Mouse (Mus musculus): Measurements from ENCODE around the gene Pawr. TPM values are rescaled to one million over a fixed set of nuclear protein-coding genes. Genes with fewer than 3 reads are reported as not detected.
"Not testable (repeated sequence)": the region's sequence is repeated elsewhere in the genome, so short reads cannot be mapped to it uniquely, and the experiment has no call there.

The Pawr gene
- polyA plus RNA-seq, 1 experiment, result 3.9 TPM

DNA sequence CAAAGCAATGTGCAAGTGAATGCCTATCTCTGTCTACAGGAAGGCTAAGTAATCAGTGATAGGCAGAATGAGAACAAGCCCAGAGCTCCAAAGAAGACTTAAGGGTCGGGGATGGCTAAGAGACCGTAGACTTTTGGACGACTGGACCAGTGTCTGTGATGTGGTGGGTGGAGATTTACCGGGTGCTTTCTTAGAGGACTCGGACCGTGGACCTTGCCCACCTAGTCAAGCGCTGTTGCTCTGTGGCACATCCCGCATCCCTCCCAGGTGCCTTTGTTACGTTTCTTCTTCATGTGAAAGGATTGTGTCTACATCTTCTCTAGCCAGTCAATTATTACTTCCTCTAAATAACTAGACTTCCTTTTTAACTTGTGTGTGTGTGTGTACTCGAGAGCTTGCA lies 98.6 kb downstream of the Pawr start:
- DNase-seq (ENCODE audit: extremely low spot score in 1 of 2, low spot score in 1 of 2), result no peak

DNA sequence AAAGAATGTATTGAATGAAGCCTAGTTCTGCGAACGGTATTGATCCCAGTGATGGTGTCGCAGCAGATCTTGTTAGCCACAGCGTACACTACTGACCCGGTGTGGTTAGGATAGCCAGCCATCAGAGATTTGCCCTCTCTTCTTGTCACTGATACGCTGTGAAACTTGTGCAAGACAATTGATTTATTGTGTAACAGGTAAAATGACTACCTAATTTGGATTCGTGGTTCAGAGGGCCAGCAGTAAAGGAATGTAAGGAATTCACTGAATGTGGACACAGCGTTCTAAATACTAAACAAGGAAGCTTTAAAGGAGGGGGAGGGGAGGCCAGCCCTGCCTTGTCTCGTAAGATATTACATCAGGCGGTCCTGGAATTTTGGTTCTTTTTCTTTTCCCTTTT lies 100.3 kb downstream of the Pawr start:
- DNase-seq (ENCODE audit: extremely low spot score in 1 of 2, low spot score in 1 of 2), result no peak

DNA sequence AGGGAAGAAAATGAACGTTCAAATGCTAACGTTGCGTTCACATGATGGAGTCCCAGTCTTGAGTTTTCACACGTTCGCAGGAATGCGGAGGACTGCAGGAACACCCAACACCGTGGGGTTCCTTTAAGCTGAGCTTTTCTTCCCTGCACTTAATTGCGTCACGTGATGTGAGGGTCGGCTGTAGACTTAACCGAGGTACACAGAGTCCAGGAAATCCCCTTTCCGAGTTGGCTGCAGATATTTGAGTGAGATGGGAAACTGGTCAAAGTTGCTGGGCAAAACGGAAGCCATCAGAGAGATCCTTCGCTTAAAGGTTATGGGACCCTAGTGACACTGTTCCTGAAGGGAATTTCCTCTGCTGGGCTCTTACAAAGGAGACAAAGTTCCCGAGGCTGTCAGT lies 102.1 kb downstream of the Pawr start:
- no peak for DNase-seq (ENCODE audit: extremely low spot score in 1 of 2, low spot score in 1 of 2)

DNA sequence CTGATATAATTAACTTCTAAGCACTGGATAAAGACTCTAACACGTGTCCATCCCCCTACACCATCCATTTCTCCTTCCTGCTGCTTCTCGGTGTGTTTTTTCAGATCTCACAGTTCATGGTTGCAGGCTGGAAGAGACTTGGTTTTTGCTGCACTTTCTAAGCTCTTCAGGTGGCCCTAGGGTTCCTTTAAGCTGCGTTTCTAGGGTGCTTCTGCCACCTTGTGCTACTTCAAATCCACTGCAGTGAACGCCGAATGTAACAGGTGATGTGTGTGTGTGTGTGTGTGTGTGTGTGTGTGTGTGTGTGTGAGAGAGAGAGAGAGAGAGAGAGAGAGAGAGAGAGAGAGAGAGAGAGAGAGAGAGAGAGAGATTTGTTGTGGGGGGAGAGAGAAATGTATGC lies 103.7 kb downstream of the Pawr start:
- peak in 1 of 2 experiments; percentile 54 for DNase-seq (ENCODE audit: extremely low spot score in 1 of 2, low spot score in 1 of 2)

DNA sequence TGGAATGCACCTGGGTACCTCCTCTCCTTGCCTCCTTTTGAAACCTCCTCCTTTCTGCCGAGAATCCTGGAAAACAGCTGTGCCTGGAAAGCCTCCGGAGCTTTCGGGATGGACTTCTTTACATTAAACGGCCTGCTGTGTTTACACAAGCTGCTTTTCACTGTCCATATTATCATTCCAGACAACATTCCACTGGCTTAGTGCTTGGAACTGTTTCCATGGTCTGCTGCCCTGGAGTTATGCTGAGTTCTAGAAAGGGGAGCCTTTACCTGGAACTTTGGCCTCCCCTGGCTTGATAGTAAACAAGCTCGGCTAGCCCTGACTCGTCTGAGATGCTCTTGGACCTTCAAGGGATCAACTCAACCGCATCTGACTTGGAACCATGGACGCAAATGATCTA lies 104.4 kb downstream of the Pawr start:
- DNase-seq (ENCODE audit: extremely low spot score in 1 of 2, low spot score in 1 of 2), result no peak

DNA sequence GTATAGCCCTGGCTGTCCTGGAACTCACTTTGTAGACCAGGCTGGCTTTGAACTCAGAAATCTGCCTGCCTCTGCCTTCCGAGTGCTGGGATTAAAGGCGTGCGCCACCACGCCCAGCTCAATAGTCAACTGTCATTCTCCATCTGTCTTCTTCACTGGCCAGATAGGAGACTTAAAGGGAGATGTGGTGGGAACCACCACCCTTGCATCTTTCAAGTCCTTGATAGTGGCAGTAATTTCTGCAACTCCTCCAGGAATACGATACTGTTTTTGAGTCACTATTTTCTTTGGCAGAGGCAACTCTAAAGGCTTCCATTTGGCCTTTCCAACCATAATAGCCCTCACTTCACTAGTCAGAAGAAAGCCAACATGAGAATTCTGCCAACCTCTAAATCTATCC lies 108.3 kb downstream of the Pawr start:
- DNase-seq (ENCODE audit: extremely low spot score in 1 of 2, low spot score in 1 of 2), result not testable (repeated sequence)

DNA sequence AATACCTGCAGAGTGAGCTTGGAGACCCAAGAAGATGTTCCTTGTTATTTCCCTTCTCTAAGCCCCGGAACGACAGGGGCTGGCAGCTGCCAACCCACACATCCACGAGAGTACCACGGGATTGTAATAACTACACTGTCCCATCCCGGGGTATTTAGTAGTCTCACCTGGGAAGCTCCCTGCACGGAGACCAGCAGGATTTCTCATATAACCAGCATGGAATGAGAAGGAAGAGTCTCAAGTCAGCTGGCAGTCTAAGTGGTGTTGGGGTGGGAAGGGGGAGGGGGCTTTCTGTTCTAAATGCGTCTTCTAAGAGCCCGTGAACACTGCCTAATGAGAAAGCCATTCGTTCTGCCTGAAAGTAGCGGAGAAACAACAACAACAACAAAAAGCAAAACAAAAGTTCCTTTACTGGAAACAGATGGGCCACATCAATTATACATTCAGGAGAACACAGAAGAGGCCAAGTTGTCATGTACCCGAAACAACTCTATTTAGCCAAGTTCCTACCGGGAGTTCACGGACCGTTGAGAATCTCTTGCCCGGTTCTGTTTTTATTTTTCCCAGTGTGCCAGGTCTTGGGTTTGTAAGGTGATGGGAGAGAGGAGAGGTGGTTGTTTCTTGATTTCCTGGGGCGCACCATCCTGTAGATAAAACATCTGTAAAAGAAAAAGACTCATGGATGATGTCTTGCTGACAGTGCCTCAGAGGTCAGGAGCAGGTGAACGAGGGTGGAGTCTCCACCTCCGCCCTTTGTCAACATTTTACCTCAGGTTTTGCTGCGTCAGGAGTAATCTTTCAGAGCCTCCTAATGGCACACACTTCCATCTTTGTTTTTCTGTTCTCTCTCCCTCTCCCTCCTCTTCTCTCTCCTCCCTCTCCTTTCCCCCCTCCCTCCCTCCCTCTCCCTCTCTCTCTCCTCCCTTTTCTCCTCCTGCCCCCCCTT lies 112.3 kb downstream of the Pawr start:
- DNase-seq (ENCODE audit: extremely low spot score in 1 of 2, low spot score in 1 of 2), result no peak

DNA sequence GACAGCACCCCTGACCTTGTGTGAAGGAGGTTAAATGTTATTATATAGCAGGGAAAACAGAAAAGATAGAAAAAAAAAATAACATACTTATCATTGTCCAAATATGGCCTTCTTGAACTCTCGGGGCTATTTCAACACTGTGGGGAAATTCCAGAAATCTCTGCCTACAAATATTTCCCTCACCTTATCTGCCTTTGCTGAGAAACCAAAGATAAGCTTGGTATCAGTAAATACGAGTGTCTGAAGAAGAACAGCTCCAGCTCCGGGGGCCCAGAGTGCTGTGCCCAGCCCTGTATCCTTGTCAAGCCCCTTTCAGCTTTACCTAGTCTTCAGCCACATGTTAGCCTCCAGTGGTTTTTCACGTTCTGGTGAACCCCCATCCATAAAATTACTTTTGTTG lies 113.2 kb downstream of the Pawr start:
- no peak for DNase-seq (ENCODE audit: extremely low spot score in 1 of 2, low spot score in 1 of 2)

DNA sequence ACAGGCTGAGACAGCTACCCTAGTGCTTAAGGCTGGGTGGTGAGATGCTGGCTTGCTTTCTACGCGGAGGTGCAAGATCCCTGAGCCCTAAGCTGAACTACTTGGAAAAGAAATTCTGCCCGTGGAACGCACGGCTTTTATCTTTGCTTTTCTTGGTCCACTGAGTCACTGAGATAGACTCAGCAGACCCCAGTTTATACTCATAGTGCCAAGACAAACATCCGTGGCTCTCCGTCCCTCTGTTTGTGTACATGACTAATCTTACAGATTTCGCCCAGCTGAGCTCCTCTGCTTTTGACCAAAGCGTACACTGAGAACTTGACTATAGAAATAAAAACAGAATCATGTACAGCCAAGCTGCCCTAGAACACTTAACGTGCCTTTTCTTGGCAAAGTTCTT lies 113.7 kb downstream of the Pawr start:
- DNase-seq (ENCODE audit: extremely low spot score in 1 of 2, low spot score in 1 of 2), result no peak

DNA sequence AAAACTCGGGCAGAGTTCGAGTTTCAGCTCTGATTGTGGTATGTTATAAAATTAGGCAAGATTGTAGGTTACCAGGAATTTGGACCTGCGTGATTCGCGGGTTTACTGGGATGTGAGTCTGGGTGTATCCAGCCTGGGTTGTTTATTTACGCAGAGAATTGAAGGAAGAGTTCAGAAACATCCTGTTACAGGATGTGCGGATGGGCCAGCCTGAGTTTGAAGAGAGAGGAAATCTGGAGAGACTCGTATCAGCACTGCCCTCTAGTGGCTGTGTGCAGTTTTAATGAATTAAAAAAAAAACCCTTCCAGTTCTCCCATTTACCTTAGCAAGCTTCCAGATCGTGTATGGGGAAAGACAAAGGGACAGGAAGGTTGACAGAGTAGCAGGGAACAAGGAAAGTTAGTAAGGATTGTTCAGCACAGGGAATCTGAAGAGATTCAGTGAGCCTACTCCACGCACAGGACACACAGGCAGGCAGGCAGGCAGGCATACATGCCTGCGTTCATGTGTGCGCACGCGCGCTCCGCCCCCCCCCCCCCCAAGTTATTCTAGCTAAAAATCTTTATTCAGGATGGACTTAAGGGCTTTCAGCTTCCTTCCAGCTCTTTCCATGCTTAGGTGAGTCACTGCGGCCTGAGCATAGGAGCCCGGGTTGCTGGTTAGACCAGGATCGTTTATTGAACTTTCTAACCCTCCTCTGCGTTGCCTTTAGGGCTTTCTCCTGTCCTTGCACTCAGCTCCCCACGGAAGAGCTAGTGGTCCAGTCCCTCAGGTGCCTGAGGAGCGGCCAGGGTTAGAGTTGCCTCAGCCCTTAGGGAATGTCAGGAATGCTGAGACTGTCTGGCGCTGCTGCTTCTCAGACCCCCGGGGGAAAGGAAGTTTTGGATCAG lies 114.4 kb downstream of the Pawr start:
- peak in 1 of 2 experiments; percentile 76 for DNase-seq (ENCODE audit: extremely low spot score in 1 of 2, low spot score in 1 of 2)

DNA sequence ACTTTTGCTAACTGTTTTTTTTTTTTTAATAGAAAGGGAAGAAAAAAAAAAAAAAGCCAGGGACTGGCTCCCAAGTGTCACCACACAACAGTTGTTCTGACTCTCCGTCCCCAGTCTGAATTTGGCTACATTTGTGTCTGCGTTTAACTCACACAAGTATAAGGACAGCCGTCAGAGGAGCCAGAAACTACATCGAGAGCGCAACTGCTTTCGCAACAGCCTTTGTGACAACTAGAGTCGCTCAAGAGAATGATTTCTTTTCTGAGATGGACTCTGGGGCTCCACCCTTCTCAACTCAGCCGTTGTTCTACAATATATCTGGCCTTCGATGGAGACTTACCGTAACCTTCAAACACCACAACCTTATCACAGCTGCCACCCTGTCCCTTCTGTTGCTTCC lies 115.3 kb downstream of the Pawr start:
- DNase-seq (ENCODE audit: extremely low spot score in 1 of 2, low spot score in 1 of 2), result no peak

DNA sequence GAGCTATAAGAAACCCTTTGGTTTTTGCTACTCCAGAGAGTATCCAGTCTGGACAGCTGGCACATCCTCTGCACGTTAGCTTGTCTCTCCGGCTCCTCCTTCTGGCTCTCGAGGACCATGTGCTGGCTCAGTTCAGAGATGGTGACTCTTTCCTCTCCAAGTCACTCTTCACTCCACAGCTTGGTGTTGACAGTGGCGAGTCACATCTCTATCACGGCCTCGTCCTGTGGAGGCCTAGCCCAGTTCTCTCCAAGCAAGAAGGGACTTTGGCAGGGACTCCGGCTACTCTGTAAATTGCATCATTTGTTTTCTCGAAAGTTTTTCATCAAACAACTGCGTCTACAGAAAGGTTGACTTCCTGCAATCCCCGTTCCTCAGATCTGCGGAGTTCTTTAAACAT lies 116.5 kb downstream of the Pawr start:
- no peak for DNase-seq (ENCODE audit: extremely low spot score in 1 of 2, low spot score in 1 of 2)

DNA sequence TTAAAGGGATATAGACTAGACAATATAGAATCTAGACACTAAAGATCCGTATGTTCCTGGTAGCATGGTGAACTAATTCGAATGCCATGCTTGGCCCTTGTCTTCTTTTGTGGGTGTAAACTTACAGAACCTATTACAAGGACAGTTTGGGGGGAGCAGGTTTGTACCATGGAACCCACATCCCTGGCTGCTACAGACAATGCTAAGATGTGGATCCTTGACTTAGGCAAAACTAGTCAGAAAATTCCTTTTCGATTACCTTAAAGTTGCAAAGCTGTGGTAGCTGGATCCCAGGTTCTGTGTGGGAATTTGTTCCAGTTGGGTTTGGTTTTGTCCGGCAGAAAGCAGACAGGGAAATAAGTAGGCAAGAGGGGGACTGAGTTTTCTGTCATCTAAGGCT lies 118.5 kb downstream of the Pawr start:
- DNase-seq (ENCODE audit: extremely low spot score in 1 of 2, low spot score in 1 of 2), result no peak

DNA sequence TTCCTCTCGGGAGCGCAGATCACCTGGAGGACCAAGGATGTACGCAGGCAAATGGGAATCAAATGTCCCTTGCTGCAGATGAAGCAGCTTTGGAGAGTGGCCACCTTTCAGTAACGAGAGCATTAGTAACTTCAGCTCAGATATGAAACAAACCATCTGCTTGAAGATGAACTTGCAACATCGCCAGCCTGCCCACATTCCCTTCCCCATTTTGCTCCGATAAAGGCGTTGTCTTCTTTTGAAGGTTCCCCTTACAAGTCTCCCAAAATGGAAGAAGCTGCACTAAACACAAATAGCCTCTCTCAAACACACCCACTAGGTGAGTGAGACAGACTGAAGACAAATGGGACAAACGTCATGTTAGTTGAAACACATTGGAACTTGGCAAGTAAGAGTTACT lies 119.6 kb downstream of the Pawr start:
- DNase-seq (ENCODE audit: extremely low spot score in 1 of 2, low spot score in 1 of 2), result no peak

DNA sequence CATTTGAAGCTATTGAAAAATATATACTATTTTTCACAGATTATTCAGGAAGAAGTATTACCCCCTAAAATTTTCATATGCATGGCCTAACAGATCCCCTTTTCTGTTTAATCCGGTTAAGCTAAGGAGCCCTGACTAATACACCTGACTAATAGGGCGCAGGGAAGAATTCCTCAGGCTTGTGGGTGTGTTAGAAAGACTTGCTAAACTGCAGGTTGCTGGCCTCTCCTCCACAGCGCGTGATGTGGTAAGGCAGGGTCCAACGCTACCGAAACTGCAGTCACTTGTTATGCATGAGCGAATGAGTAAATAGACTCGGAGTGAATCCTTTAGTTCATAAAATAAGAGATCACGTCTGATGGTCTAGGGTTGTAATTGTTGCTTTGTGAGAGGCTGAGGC lies 120.5 kb downstream of the Pawr start:
- no peak for DNase-seq (ENCODE audit: extremely low spot score in 1 of 2, low spot score in 1 of 2)

DNA sequence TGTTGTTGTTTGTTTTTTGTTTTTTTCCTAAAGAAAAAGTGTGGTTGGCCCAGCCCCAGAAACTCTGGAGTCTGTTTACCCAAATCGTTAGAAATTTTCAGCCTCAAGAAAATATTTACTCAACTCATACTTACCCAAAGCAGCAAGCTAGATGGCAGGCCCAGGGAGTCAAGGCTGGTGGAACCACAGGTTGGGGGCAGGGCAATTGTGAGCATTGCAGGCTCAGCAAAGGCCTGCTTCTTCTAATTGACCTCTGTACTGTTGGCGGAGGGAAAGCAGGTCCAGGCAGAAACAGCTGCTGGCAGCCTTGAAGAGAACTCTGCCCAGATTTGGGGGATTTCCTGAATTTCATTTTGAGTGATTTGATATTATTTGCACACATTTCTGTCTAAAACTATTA lies 121.6 kb downstream of the Pawr start:
- no peak for DNase-seq (ENCODE audit: extremely low spot score in 1 of 2, low spot score in 1 of 2)

DNA sequence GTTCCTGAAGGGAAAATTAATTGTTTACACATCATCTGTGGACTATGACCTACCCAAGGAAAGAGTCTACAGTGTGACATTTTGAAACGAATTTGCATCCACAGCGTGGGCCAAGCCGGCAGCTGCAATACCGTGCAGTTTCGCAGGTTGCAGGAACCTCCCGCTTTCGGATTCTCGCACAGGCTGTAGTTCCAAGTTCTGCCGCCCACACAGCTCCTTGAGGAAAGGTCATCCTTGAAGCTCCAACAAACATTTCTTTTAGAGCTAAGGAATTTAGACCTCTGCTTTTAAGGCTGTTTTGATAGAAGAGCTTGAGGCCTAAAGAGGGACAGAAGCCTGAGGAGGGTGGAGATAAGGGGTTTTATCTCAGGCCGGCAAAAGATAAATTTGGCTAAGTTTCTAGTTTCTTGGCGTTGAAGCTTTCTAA lies 122.8 kb downstream of the Pawr start:
- DNase-seq (ENCODE audit: extremely low spot score in 1 of 2, low spot score in 1 of 2), result peak; percentile 70 to 79

DNA sequence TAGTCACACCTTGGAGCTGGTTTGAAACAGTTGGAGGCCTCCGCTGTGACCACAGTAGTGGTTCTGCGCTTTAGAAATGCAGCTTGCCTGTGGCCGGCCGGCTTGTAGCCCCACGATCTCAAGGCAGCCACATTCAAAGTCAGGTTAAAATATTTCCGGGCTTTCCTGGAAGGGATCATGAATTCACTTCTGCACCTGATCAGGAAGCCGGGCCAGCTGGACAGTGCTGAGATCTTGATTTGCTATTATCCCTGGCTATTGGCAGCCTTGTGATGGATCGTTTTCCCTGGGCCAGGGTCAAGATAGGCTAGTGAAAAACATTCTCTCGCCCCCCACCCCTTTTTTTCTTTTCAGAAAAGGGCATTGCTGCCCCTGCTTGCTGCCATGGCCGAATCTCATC lies 123.3 kb downstream of the Pawr start:
- DNase-seq (ENCODE audit: extremely low spot score in 1 of 2, low spot score in 1 of 2), result no peak

DNA sequence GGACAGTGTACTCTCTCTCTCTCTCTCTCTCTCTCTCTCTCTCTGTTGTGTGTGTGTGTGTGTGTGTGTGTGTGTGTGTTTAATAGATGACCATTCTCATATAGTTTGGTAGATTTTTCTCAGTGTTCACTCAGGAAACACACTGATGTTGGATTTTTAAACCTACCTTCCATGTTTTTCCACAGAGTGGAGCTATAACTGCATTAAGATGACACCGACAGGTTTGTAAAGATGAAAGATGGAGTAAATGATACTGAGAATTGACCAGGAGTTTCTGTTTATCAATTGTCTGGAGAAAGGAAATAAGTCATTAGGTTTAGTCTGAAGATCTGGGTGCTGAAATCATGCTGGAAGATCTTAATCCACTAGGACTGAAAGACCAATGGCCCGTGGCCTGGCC lies 124.0 kb downstream of the Pawr start:
- peak in 1 of 2 experiments; percentile 68 for DNase-seq (ENCODE audit: extremely low spot score in 1 of 2, low spot score in 1 of 2)

DNA sequence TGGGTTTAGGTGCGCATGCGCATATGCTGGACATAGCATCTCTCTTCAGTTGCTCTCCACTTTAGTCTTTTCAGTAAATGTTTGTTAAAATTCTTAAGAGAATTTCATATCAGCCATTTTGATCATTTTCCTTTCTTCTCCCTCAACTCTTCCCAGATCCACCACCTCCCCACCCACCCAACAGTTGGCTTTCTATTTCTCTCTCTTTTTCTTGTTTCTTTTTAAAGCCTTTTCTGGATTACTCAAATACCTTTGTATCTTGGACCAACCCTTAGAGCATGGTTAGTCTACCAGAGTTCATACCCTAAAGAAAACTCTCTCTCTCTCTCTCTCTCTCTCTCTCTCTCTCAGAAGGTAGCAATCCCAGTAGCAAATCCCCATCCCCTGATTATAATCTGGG lies 125.1 kb downstream of the Pawr start:
- DNase-seq (ENCODE audit: extremely low spot score in 1 of 2, low spot score in 1 of 2), result peak in 1 of 2 experiments; percentile 40

DNA sequence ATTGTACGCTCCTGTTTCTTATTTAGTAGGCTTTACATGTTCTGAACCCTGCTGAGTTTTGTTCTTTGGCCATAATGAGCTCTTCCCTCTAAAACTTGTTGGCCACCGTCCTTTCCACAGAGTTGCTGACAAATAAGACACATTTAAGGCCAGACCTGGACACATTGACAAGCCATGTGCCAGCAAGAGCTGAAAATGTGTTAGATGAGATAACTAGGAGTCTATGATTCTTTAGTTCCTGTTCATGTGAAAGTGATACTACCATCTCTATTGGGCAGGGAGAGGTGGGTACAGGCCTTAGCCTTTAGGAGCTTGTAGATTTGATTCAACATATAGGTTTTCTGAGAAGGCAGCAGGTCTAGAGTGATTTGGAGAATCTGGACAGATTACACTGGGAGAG lies 129.9 kb downstream of the Pawr start:
- DNase-seq (ENCODE audit: extremely low spot score in 1 of 2, low spot score in 1 of 2), result no peak
